Mouse (Mus musculus) induced T-regulatory cell, adult 2 months (primary cell): ENCODE data around the gene Tmem165.

Experiments
- DNase-seq: peaks from one replicate; pipeline ENCODE4 v3.0.0-alpha.2; 2012; ENCODE audit warnings: low read depth

The Tmem165 gene

DNA sequence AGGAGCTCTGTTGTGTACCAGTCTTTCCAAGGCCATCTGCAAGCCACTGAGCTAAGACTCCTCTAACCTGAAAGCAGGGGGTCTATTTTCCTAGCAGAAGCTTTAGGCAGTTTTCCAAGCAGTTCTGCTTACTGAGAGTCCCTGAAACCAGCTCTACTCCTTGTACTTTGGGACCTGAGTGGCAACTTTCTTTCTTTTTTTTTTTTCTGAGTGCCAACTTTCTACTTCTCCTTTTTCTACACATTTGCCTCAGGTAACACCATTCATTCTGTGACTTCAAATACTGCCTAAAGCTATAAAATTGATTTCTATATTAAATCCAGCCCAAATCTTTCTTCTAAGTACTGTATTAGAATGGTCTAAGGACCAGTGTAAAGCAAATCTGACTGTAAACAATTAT lies 62.9 kb downstream of the Tmem165 start:
- no peak for DNase-seq

GRCm38 (mm10) chr5:76250948-76251347 lies 67.3 kb downstream of the Tmem165 start:
- peak; percentile 63 for DNase-seq
